Mouse (Mus musculus): ENCODE measurements around the gene Plet1. TPM values are rescaled to one million over a fixed set of nuclear protein-coding genes. Genes with fewer than 3 reads are reported as not detected.

The Plet1 gene
- polyA plus RNA-seq, 2 experiments, result 0.15 to 0.17 TPM

DNA sequence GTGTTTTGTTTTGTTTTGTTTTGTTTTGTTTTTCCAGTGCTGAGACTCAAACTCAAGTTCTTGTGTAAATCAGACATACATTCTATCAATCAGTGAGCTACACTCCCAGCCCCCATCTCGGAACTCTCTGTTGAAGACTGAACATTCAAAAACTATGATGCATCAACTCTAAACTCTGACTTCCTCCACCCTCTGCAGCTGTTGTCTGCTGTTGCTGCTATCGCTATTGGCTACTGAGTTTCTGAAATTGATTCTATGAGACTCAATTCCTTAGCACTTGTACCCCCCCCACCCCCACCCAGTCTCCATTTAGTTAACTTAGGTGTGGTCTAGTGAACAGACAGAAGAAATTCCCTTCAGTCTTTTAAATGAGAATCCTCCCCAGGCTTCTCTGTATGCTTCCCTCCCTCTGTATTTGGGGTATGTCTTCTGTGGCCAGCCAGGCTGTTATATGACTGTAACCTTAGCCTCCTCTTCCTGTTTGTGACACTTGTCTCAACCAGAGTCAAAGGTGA lies 2.7 kb upstream of the Plet1 start:
- no peak for TF ChIP-seq EP300 (IDR thresholded peaks at IDR 0.05; ENCODE audit: low read depth)
- no peak for TF ChIP-seq CTCF (IDR thresholded peaks at IDR 0.05; ENCODE audit: low read depth)
- Histone ChIP-seq H3K4me2 (ENCODE audit: low read depth) (no peak overlapping the region), H3K27ac (no peak overlapping the region), H3K36me3 (replicated peaks; ENCODE audit: control insufficient read depth, insufficient read depth, low read depth) (no peaks in the 10 kb centered on the region), H3K9me3 (ENCODE audit: control insufficient read depth, low read length) (no peaks in the 10 kb centered on the region), H3K4me3 (ENCODE audit: insufficient read depth in 1 of 2, low read depth in 2 of 2, low read length in 2 of 2) (no peak overlapping the region), H3K27me3 (ENCODE audit: control insufficient read depth, insufficient read depth, low read length) (no peaks in the 10 kb centered on the region), H3K4me1 (replicated peaks; ENCODE audit: control insufficient read depth in 2 of 2, insufficient read depth in 2 of 2, low read length in 1 of 2) (peaks cover 0 to 15% of the 10 kb centered on the region in 2 experiments; a peak in 3 of 4 replicates), H3K9ac (replicated peaks) (no peak overlapping the region)
- DNase-seq (ENCODE audit: low read depth in 3 of 3, low spot score in 3 of 3) (no peak), ATAC-seq (ENCODE audit: insufficient read depth) (no peak)
- 34% methylated on average over 2 of the region's 2 CpGs for WGBS (ENCODE audit: insufficient replicate concordance)

DNA sequence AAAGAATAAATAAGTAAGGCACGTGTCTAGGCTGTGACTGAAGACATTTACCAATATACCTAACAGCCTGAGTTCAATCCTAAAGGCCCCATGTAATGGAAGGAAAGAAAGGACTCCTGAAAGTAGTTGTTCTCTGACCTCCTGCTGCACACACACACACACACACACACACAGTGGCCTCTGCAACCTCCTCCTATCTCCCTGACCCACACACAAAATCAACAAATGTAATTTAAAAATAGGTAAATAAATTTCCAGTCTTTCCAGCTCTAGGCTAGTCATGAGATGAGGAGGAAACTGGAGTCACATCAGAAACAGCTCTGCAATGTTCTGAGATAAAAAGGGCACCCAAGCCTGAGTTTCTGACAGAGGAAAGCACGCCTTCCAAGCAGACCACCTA lies 548 bp upstream of the Plet1 start:
- H3K9me3 ChIP-seq (ENCODE audit: control insufficient read depth, low read length), result no peaks in the 10 kb centered on the region
- WGBS (ENCODE audit: insufficient replicate concordance), result 51% methylated on average over 2 of the region's 2 CpGs
- H3K27ac ChIP-seq, result no peak overlapping the region
- H3K4me1 ChIP-seq (replicated peaks; ENCODE audit: control insufficient read depth in 2 of 2, insufficient read depth in 2 of 2, low read length in 1 of 2), result peaks cover 0 to 22% of the 10 kb centered on the region in 2 experiments; a peak in 3 of 4 replicates
- H3K4me3 ChIP-seq (ENCODE audit: insufficient read depth in 1 of 2, low read depth in 2 of 2, low read length in 2 of 2), result no peak overlapping the region
- no peaks in the 10 kb centered on the region for H3K36me3 ChIP-seq (replicated peaks; ENCODE audit: control insufficient read depth, insufficient read depth, low read depth)
- no peaks in the 10 kb centered on the region for H3K27me3 ChIP-seq (ENCODE audit: control insufficient read depth, insufficient read depth, low read length)
- DNase-seq (ENCODE audit: low read depth in 3 of 3, low spot score in 3 of 3), result no peak
- no peak overlapping the region for H3K9ac ChIP-seq (replicated peaks)
- H3K4me2 ChIP-seq (ENCODE audit: low read depth), result no peak overlapping the region
- ATAC-seq (ENCODE audit: insufficient read depth), result no peak
- no peak for TF ChIP-seq EP300 (IDR thresholded peaks at IDR 0.05; ENCODE audit: low read depth)
- no peak for TF ChIP-seq CTCF (IDR thresholded peaks at IDR 0.05; ENCODE audit: low read depth)

DNA sequence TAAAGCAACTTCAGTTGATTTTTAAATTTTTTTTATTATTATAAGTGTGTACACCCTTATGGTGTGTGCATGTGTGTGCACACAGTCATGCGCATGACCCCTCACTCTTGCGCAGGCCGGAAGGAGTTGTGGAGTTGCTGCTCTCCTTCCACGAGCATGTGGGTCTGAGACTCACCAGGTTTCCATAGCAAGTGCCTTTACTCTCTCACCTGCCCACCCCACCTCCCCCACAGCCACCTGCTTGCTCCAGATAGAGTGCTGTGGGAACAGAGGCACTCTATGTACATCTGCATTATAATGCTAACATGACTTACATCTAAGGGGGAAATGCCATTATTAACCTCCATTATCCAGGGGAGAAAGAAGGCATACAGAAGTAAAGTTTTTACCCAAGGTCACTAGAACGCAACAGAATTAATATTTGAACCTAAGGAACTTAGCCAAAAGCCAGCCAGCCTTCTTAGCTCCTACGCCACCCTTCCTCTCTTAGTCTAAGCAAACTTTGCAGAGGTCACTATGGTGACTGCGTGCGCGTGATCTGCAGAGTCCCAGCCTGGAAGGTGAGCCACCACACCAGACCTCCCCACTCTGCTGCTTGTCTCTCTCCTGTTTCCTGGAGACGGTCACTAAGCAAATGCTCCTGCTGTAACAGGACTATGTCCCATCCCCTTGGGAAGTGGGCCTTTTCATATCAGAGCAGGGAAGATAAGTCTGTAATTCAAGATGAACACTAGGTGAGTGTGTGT lies 1.3 kb downstream of the Plet1 start:
- peaks cover 0 to 23% of the 10 kb centered on the region in 2 experiments; a peak in 3 of 4 replicates for H3K4me1 ChIP-seq (replicated peaks; ENCODE audit: control insufficient read depth in 2 of 2, insufficient read depth in 2 of 2, low read length in 1 of 2)
- peak overlapping the region; percentile 41 for H3K4me2 ChIP-seq (ENCODE audit: low read depth)
- H3K9me3 ChIP-seq (ENCODE audit: control insufficient read depth, low read length), result no peaks in the 10 kb centered on the region
- no peak overlapping the region for H3K27ac ChIP-seq
- ATAC-seq (ENCODE audit: insufficient read depth) (peak; percentile 18; the same call in 1 of the 2 replicates), DNase-seq (ENCODE audit: low read depth in 3 of 3, low spot score in 3 of 3) (no peak)
- WGBS (ENCODE audit: insufficient replicate concordance), result 48% methylated on average over 10 of the region's 10 CpGs
- H3K36me3 ChIP-seq (replicated peaks; ENCODE audit: control insufficient read depth, insufficient read depth, low read depth), result no peaks in the 10 kb centered on the region
- TF ChIP-seq EP300 (IDR thresholded peaks at IDR 0.05; ENCODE audit: low read depth) (no peak), CTCF (IDR thresholded peaks at IDR 0.05; ENCODE audit: low read depth) (no peak)
- no peak overlapping the region for H3K4me3 ChIP-seq (ENCODE audit: insufficient read depth in 1 of 2, low read depth in 2 of 2, low read length in 2 of 2)
- no peak overlapping the region for H3K9ac ChIP-seq (replicated peaks)
- no peaks in the 10 kb centered on the region for H3K27me3 ChIP-seq (ENCODE audit: control insufficient read depth, insufficient read depth, low read length)

DNA sequence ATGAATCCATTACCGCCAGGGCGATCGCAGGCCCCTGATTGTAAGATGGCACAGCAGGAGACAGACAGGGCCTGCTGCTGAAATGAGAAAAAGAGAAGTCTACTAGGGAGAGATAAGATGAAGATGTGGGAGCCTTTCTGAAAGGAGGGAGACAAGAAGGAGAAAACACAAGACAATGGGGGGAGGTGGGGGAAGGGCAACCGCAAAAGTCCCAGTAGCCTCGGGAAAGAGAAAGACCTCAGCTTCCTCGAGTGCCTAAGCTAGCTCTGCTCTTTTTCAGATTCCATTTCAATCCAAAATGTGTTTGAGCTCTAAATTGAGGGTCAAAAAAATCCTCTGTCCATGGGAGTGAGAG lies 1.8 kb downstream of the Plet1 start:
- no peak overlapping the region for H3K27ac ChIP-seq
- no peak for TF ChIP-seq EP300 (IDR thresholded peaks at IDR 0.05; ENCODE audit: low read depth)
- no peak for TF ChIP-seq CTCF (IDR thresholded peaks at IDR 0.05; ENCODE audit: low read depth)
- H3K9me3 ChIP-seq (ENCODE audit: control insufficient read depth, low read length), result no peaks in the 10 kb centered on the region
- H3K36me3 ChIP-seq (replicated peaks; ENCODE audit: control insufficient read depth, insufficient read depth, low read depth), result no peaks in the 10 kb centered on the region
- no peak for DNase-seq (ENCODE audit: low read depth in 3 of 3, low spot score in 3 of 3)
- H3K4me3 ChIP-seq (ENCODE audit: insufficient read depth in 1 of 2, low read depth in 2 of 2, low read length in 2 of 2), result no peak overlapping the region
- ATAC-seq (ENCODE audit: insufficient read depth), result peak; percentile 28; the same call in 1 of the 2 replicates
- H3K9ac ChIP-seq (replicated peaks), result no peak overlapping the region
- peak overlapping the region; percentile 41 for H3K4me2 ChIP-seq (ENCODE audit: low read depth)
- 3% methylated on average over 6 of the region's 6 CpGs for WGBS (ENCODE audit: insufficient replicate concordance)
- H3K4me1 ChIP-seq (replicated peaks; ENCODE audit: control insufficient read depth in 2 of 2, insufficient read depth in 2 of 2, low read length in 1 of 2), result peaks cover 0 to 23% of the 10 kb centered on the region in 2 experiments; a peak in 3 of 4 replicates
- no peaks in the 10 kb centered on the region for H3K27me3 ChIP-seq (ENCODE audit: control insufficient read depth, insufficient read depth, low read length)

DNA sequence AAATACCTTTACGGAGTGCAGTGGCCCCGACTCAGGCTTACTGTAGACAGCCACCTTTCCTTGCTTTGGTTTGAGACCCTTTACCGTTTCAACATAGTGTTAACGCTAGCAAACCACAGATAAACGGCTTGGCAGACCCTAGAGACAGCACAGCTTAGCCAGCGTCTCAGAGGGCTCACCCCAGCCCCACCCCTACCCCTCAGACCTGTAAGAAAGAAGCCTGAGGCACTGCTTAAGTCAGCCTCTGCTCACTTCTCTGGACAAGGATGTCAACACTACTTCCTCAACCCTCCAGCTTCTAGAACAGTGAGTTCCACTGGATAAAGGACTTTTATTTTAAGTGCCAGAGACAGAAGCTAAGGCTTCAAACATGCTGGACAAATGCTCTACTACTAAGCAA lies 2.2 kb downstream of the Plet1 start:
- no peaks in the 10 kb centered on the region for H3K27me3 ChIP-seq (ENCODE audit: control insufficient read depth, insufficient read depth, low read length)

More for the DNA sequence above, 2.2 kb downstream of the Plet1 start:
- WGBS (ENCODE audit: insufficient replicate concordance), result 9% methylated on average over 6 of the region's 6 CpGs
- H3K9me3 ChIP-seq (ENCODE audit: control insufficient read depth, low read length), result no peaks in the 10 kb centered on the region
- H3K4me3 ChIP-seq (ENCODE audit: insufficient read depth in 1 of 2, low read depth in 2 of 2, low read length in 2 of 2), result no peak overlapping the region
- peaks cover 0 to 22% of the 10 kb centered on the region in 2 experiments; a peak in 3 of 4 replicates for H3K4me1 ChIP-seq (replicated peaks; ENCODE audit: control insufficient read depth in 2 of 2, insufficient read depth in 2 of 2, low read length in 1 of 2)
- no peak for DNase-seq (ENCODE audit: low read depth in 3 of 3, low spot score in 3 of 3)
- TF ChIP-seq CTCF (IDR thresholded peaks at IDR 0.05; ENCODE audit: low read depth) (no peak), EP300 (IDR thresholded peaks at IDR 0.05; ENCODE audit: low read depth) (no peak)
- no peak overlapping the region for H3K9ac ChIP-seq (replicated peaks)
- peak overlapping the region; percentile 41 for H3K4me2 ChIP-seq (ENCODE audit: low read depth)
- no peaks in the 10 kb centered on the region for H3K36me3 ChIP-seq (replicated peaks; ENCODE audit: control insufficient read depth, insufficient read depth, low read depth)
- no peak overlapping the region for H3K27ac ChIP-seq
- ATAC-seq (ENCODE audit: insufficient read depth), result no peak
